Mouse (Mus musculus) midbrain, embryonic 13.5 days (tissue): ENCODE data around the gene Lzts2. TPM values are rescaled to one million over a fixed set of nuclear protein-coding genes. Genes with fewer than 3 reads are reported as not detected.
"Not testable (repeated sequence)": the region's sequence is repeated elsewhere in the genome, so short reads cannot be mapped to it uniquely, and the experiment has no call there.

Source experiments
- ATAC-seq: fragments of 200-750 bp; cut with Nextera tagmentation; 2 replicates; pipeline ENCODE4 v1.8.0; 2017; ENCODE audit warnings: mild to moderate bottlenecking, moderate TSS enrichment, moderate library complexity
- H3K27ac ChIP-seq: fragments of 300-500 bp; sonication (generic); 2 replicates; pipeline ENCODE4 v1.5.1; 2015; ENCODE audit warnings: inconsistent platforms, mild to moderate bottlenecking, moderate library complexity
- H3K27me3 ChIP-seq: fragments of 300-500 bp; sonication (generic); 2 replicates; pipeline ENCODE4 v1.6.1; 2015; ENCODE audit warnings: mild to moderate bottlenecking, inconsistent platforms
- H3K36me3 ChIP-seq: fragments of 300-500 bp; sonication (generic); 2 replicates; pipeline ENCODE4 v1.6.1; 2015; ENCODE audit warnings: mild to moderate bottlenecking, inconsistent platforms
- H3K4me1 ChIP-seq: fragments of 300-500 bp; sonication (generic); replicated peaks from 2 replicates; pipeline ENCODE4 v1.6.1; 2015; ENCODE audit warnings: inconsistent platforms
- H3K4me2 ChIP-seq: fragments of 300-500 bp; sonication (generic); replicated peaks from 2 replicates; pipeline ENCODE4 v1.6.1; 2015; ENCODE audit warnings: moderate library complexity, mild to moderate bottlenecking, inconsistent platforms
- H3K4me3 ChIP-seq: fragments of 300-500 bp; sonication (generic); replicated peaks from 2 replicates; pipeline ENCODE4 v1.5.1; 2015; ENCODE audit warnings: mild to moderate bottlenecking, inconsistent platforms
- H3K9ac ChIP-seq: fragments of 300-500 bp; sonication (generic); replicated peaks from 2 replicates; pipeline ENCODE4 v1.6.1; 2015; ENCODE audit warnings: mild to moderate bottlenecking, inconsistent platforms
- H3K9me3 ChIP-seq: fragments of 300-500 bp; sonication (generic); 2 replicates; pipeline ENCODE4 v1.6.1; 2016; ENCODE audit warnings: mild to moderate bottlenecking, inconsistent platforms
- WGBS: fragments of 180-500 bp; shearing (Covaris S2); methylation state at CpG from one replicate; pipeline ENCODE4 v1.1.7; 2015; 5-methylcytosine and 5-hydroxymethylcytosine counted together
- polyA plus RNA-seq: library from polyadenylated mRNA; unstranded; fragments of >200 nt; fragmentation: Nextera tagmentation; extraction: Ambion mirVana; gene quantifications from 2 replicates; pipeline ENCODE4 v1.2.1, GENCODE M21; 2015

The Lzts2 gene
- polyA plus RNA-seq, 1 experiment from 2014 or later = 30.9 TPM

GRCm38 (mm10) chr19:45030111-45030510 lies 15.9 kb downstream of the Lzts2 start:
- no peaks in the 10 kb centered on the region for H3K27me3 ChIP-seq
- no peak overlapping the region for H3K9ac ChIP-seq
- no peaks in the 10 kb centered on the region for H3K9me3 ChIP-seq
- H3K36me3 ChIP-seq = peaks cover 38% of the 10 kb centered on the region
- no peak overlapping the region for H3K27ac ChIP-seq
- H3K4me3 ChIP-seq = no peak overlapping the region
- no peak overlapping the region for H3K4me2 ChIP-seq
- ATAC-seq = peak; percentile 43; the same call in 1 of the 2 replicates
- WGBS = 31% methylated on average over 8 of the region's 8 CpGs
- peaks cover 18% of the 10 kb centered on the region; the same call in 1 of the 2 replicates for H3K4me1 ChIP-seq

DNA sequence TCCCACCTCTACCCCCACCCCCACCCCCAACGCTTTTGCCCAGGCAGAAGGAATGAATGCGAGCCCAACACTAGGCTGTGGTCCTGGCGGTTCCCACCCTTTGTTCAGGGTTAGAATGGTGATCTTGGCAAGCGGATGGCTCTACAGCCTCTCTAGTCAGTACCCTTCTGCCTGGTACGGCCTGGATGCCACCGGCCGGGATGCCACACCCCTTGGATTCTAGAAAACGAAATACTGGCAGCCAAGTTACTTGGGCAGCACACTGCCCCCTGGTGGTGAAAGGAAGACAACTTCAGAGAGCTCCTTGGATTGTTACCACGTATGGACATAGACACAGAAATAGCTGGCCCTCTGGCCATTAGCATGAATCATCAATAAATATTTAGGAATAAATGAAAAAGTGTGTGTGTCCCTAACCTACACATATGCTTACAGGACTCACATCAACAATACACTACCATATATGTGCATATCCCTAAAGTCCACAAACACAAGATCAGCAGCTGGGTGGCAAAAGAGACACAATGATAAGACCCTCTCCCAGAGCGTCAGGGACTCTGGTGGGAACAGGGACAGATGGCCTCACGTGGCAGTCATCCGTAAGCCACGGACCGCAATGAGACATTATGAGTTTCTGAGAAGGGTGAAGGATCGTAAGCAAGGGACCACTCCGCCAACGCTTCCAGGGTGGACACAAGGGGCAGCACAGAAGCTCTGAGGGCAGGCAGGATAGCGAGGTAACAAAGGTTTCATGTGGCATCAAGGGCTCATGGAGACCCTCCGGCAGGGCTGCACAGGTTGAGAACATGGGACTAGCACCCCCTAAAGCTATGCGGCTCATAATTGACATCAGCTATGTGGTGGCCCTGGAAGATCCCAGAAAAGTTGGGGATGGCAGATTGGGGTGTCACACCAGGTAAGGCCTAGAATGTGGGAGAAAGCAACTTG lies 16.8 kb downstream of the Lzts2 start:
- ATAC-seq = 0 out of 2 replicates have a peak, but pooled peaks have one; percentile 57
- Histone ChIP-seq H3K4me2 (peak overlapping the region; percentile 27), H3K9ac (no peak overlapping the region), H3K27me3 (no peaks in the 10 kb centered on the region), H3K36me3 (peaks cover 29% of the 10 kb centered on the region), H3K4me3 (no peak overlapping the region), H3K9me3 (no peaks in the 10 kb centered on the region), H3K27ac (no peak overlapping the region), H3K4me1 (peaks cover 18% of the 10 kb centered on the region; the same call in 1 of the 2 replicates)
- 39% methylated on average over 20 of the region's 20 CpGs for WGBS

GRCm38 (mm10) chr19:45031780-45032179 lies 17.6 kb downstream of the Lzts2 start:
- Histone ChIP-seq H3K4me2 (no peak overlapping the region), H3K27ac (no peak overlapping the region), H3K4me1 (peaks cover 18% of the 10 kb centered on the region; the same call in 1 of the 2 replicates), H3K4me3 (no peak overlapping the region), H3K9me3 (no peaks in the 10 kb centered on the region), H3K27me3 (no peaks in the 10 kb centered on the region), H3K36me3 (peaks cover 22% of the 10 kb centered on the region), H3K9ac (no peak overlapping the region)
- WGBS = 18% methylated on average over 4 of the region's 4 CpGs
- peak; percentile 22; the same call in 1 of the 2 replicates for ATAC-seq

DNA sequence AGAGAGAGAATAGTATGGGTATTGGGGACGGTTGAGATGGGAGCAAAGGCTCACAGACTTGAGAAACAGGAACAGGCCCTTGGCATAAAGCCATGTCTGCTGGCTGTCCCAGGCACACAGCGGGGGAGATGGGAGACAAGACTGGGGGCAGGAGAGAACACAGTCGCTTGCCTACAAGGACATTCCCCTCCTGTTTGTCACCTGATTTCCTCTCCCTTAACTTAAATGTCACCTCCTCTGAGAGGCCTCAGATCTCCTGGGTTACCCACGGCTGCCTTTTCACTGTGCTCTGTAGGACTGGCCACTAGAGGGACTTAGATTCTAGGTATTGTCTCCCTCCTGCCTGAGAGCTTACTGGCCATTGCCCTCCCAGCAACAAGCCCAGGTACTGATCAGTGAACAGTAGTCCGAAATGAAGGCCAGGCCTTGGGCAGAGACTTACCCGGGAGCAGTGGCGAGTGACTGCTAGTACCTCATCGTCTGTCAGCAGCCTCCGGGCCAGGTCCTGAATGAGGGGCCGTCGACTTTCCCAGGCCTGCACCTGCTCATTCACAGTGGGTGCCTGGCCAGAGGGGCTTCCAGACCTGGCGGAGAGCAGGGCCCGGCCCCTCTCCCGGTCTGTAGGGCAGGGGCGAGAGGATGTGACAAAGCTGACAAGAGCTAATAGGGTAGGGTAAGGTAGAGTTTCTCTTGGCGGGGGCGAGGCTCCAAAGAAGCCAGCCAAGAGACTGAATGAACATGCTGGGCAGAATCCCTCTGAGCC lies 18.5 kb downstream of the Lzts2 start:
- Histone ChIP-seq H3K36me3 (peaks cover 12% of the 10 kb centered on the region), H3K4me2 (no peak overlapping the region), H3K4me3 (no peak overlapping the region), H3K4me1 (peaks cover 17% of the 10 kb centered on the region; the same call in 1 of the 2 replicates), H3K27me3 (no peaks in the 10 kb centered on the region), H3K9me3 (no peaks in the 10 kb centered on the region), H3K9ac (no peak overlapping the region; the same call in 1 of the 2 replicates), H3K27ac (no peak overlapping the region)
- WGBS = 50% methylated on average over 17 of the region's 17 CpGs
- ATAC-seq = no peak

DNA sequence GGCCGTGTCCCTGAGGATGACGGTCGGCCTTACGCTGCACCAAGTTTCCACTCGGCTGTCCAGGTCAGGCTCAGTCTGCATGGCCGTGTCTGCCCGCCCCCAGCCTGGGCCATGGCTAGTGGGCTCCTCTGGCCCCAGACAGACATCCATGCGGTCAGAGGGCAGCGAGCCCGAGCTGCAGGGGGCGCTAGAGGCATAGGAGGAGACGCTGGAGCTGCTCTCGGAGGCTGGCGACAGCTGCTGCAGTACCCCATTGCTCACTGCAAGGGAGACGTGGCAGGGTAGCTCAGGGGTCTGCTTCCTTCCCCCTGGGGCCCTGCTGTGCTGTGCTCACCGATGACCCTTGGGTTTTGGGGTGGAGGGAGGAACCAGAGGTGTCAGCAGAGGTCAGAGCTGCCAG lies 22.7 kb downstream of the Lzts2 start:
- Histone ChIP-seq H3K36me3 (no peaks in the 10 kb centered on the region), H3K4me3 (no peak overlapping the region), H3K4me2 (no peak overlapping the region), H3K27me3 (peaks cover 15% of the 10 kb centered on the region; the same call in 1 of the 2 replicates), H3K27ac (no peak overlapping the region), H3K9me3 (no peaks in the 10 kb centered on the region), H3K9ac (no peak overlapping the region), H3K4me1 (0 out of 2 replicates have a peak, but pooled peaks cover 5% of the 10 kb centered on the region)
- WGBS = 25% methylated on average over 16 of the region's 16 CpGs
- ATAC-seq = no peak; the same call in 1 of the 2 replicates

- not testable (repeated sequence) for H3K4me3 ChIP-seq, H3K9me3 ChIP-seq, H3K4me2 ChIP-seq, H3K27ac ChIP-seq, H3K36me3 ChIP-seq, ATAC-seq, H3K9ac ChIP-seq, H3K4me1 ChIP-seq
- WGBS = 93% methylated on average over 7 of the region's 7 CpGs
- H3K27me3 ChIP-seq = peaks cover 15% of the 10 kb centered on the region; the same call in 1 of the 2 replicates
These were observed 24.0 kb downstream of the Lzts2 start for GRCm38 (mm10) chr19:45038198-45038597.

GRCm38 (mm10) chr19:45040214-45040613 lies 26.0 kb downstream of the Lzts2 start:
- no peak overlapping the region for H3K27ac ChIP-seq
- H3K36me3 ChIP-seq = no peaks in the 10 kb centered on the region
- no peaks in the 10 kb centered on the region for H3K9me3 ChIP-seq
- no peaks in the 10 kb centered on the region for H3K4me1 ChIP-seq
- no peak for ATAC-seq
- WGBS = 51% methylated on average over 13 of the region's 13 CpGs
- peaks cover 26% of the 10 kb centered on the region for H3K27me3 ChIP-seq
- no peak overlapping the region for H3K9ac ChIP-seq
- no peak overlapping the region for H3K4me3 ChIP-seq
- no peak overlapping the region for H3K4me2 ChIP-seq

GRCm38 (mm10) chr19:45044389-45044927 lies 30.2 kb downstream of the Lzts2 start:
- Histone ChIP-seq H3K4me1 (peaks cover 29% of the 10 kb centered on the region), H3K9ac (no peak overlapping the region), H3K36me3 (no peaks in the 10 kb centered on the region), H3K27me3 (peaks cover 31% of the 10 kb centered on the region), H3K4me2 (no peak overlapping the region), H3K4me3 (no peak overlapping the region), H3K9me3 (no peaks in the 10 kb centered on the region), H3K27ac (no peak overlapping the region)
- no peak for ATAC-seq
- 67% methylated on average over 11 of the region's 11 CpGs for WGBS

DNA sequence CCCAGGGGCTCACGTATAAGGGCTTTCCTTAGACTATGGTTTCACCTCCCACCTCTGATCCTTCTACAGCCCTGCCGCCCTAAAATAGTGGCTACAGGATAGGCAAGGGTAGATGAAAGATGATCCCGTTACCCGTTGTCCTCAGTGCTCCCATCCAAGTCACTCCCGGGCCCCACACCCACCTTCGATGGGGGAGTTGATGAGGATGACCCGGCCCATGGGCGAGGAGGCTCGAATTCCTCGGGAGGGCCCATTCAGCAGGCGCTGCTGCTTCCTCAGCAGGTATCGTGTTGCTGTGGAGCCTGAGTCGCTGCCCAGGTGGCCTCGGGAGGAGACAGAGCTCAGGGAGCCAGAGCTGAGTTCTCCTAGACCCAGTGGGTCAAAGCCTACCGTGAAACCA lies 31.0 kb downstream of the Lzts2 start:
- no peak overlapping the region for H3K4me2 ChIP-seq
- 52% methylated on average over 15 of the region's 15 CpGs for WGBS

DNA sequence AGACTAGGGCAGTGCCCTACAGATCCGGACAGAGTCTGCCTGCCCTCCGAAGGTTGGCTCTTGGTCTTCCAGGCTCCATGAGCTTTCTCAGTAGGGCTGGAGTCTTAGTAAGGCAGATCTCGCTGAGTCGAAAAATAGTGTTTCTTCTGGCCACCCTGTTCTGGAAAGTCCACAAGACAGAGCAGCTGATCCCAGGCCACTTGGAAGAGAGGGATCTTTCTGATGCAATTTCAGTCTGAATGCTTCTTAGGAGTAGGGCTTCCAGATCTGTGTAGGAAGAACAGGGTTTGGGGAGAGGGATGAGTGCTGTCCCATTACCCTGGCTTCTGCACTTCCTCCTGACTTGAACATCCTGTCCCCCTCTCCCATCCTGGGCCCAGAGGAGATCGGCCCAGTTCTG lies 31.4 kb downstream of the Lzts2 start, which contains the start of gene Pdzd7:
Gene Pdzd7, minus strand, starts transcription at position 67 of the 400 bp plus-strand sequence.
- Histone ChIP-seq H3K9me3 (no peaks in the 10 kb centered on the region), H3K4me1 (peaks cover 32% of the 10 kb centered on the region), H3K27ac (peak within 1 kb of the TSS; percentile 87), H3K4me3 (peak within 1 kb of the TSS; percentile 49), H3K4me2 (peak within 1 kb of the TSS; percentile 71), H3K27me3 (peaks cover 22% of the 10 kb centered on the region), H3K9ac (peak within 1 kb of the TSS; percentile 68), H3K36me3 (peaks cover 8% of the 10 kb centered on the region; the same call in 1 of the 2 replicates)
- WGBS = 82% methylated on average over 5 of the region's 5 CpGs
- no peak for ATAC-seq

More for the DNA sequence above, 31.0 kb downstream of the Lzts2 start:
- Histone ChIP-seq H3K9ac (no peak overlapping the region), H3K27ac (no peak overlapping the region), H3K9me3 (no peaks in the 10 kb centered on the region), H3K27me3 (peaks cover 23% of the 10 kb centered on the region), H3K4me3 (no peak overlapping the region), H3K4me1 (peaks cover 32% of the 10 kb centered on the region), H3K36me3 (peaks cover 4% of the 10 kb centered on the region; the same call in 1 of the 2 replicates)
- no peak for ATAC-seq

- Histone ChIP-seq H3K4me1 (peaks cover 32% of the 10 kb centered on the region), H3K4me2 (peak overlapping the region; percentile 71), H3K9me3 (no peaks in the 10 kb centered on the region), H3K4me3 (peak overlapping the region; percentile 49), H3K36me3 (peaks cover 14% of the 10 kb centered on the region), H3K27ac (peak overlapping the region; percentile 87), H3K9ac (peak overlapping the region; percentile 68), H3K27me3 (peaks cover 22% of the 10 kb centered on the region)
- ATAC-seq = peak; percentile 73
- WGBS = 2% methylated on average over 34 of the region's 34 CpGs
These were observed 32.5 kb downstream of the Lzts2 start for GRCm38 (mm10) chr19:45046523-45047321.
